Mouse (Mus musculus): ENCODE results near the gene Arhgap15.

Gene Arhgap15

GRCm38 (mm10) chr2:44044088-44044487 is 295.5 kb downstream of the Arhgap15 start:
- no peak for DNase-seq

- no peak for DNase-seq
Observed at GRCm38 (mm10) chr2:44044634-44045033, 296.0 kb downstream of the Arhgap15 start.

- no peak for DNase-seq
Observed at GRCm38 (mm10) chr2:44045231-44045630, 296.6 kb downstream of the Arhgap15 start.

GRCm38 (mm10) chr2:44060306-44060705 is 311.7 kb downstream of the Arhgap15 start:
- no peak for DNase-seq

GRCm38 (mm10) chr2:44060716-44061115 is 312.1 kb downstream of the Arhgap15 start:
- peak in 1 of 2 experiments; percentile 8 for DNase-seq

- DNase-seq = no peak
Observed at GRCm38 (mm10) chr2:44065067-44065466, 316.4 kb downstream of the Arhgap15 start.

- peak; percentile 5 to 8 for DNase-seq
Observed at GRCm38 (mm10) chr2:44068151-44068840, 319.7 kb downstream of the Arhgap15 start.

GRCm38 (mm10) chr2:44068906-44069305 is 320.3 kb downstream of the Arhgap15 start:
- DNase-seq = no peak

GRCm38 (mm10) chr2:44076570-44076969 is 327.9 kb downstream of the Arhgap15 start:
- no peak for DNase-seq

GRCm38 (mm10) chr2:44080530-44080929 is 331.9 kb downstream of the Arhgap15 start:
- no peak for DNase-seq

GRCm38 (mm10) chr2:44081241-44081640 is 332.6 kb downstream of the Arhgap15 start:
- no peak for DNase-seq

GRCm38 (mm10) chr2:44084471-44084870 is 335.8 kb downstream of the Arhgap15 start:
- DNase-seq = no peak

- no peak for DNase-seq
Observed at GRCm38 (mm10) chr2:44086403-44087056, 337.9 kb downstream of the Arhgap15 start.

GRCm38 (mm10) chr2:44098552-44098951 is 349.9 kb downstream of the Arhgap15 start:
- DNase-seq = no peak

- DNase-seq = peak; percentile 63 to 70
Observed at GRCm38 (mm10) chr2:44102351-44102750, 353.7 kb downstream of the Arhgap15 start.

- no peak for DNase-seq
Observed at GRCm38 (mm10) chr2:44103321-44103720, 354.7 kb downstream of the Arhgap15 start.

- peak; percentile 12 to 46 for DNase-seq
Observed at GRCm38 (mm10) chr2:44103742-44104141, 355.1 kb downstream of the Arhgap15 start.

- DNase-seq = peak; percentile 8 to 42
Observed at GRCm38 (mm10) chr2:44104282-44105197, 355.9 kb downstream of the Arhgap15 start.

- DNase-seq = peak in 1 of 2 experiments; percentile 6
Observed at GRCm38 (mm10) chr2:44105198-44105555, 356.6 kb downstream of the Arhgap15 start.

- DNase-seq = no peak
Observed at GRCm38 (mm10) chr2:44106359-44106758, 357.7 kb downstream of the Arhgap15 start.

- no peak for DNase-seq
Observed at GRCm38 (mm10) chr2:44111276-44111675, 362.7 kb downstream of the Arhgap15 start.

- DNase-seq = no peak
Observed at GRCm38 (mm10) chr2:44112990-44113798, 364.6 kb downstream of the Arhgap15 start.
